Mouse (Mus musculus) embryonic stem cell, embryonic (primary cell): ENCODE results near the gene Abca9.

ENCODE experiments used
- CTCF ChIA-PET, 4 experiments: fragments of 300-600 bp in 2 of 4; fragments of 350-600 bp in 2 of 4; sonication (Branson Sonifier 250); formaldehyde crosslinking; loops; one replicate each; lab custom pipeline; 2022; ENCODE audit warnings: inconsistent platforms in 2 of 4; lab: Charles Lee
- POLR2A ChIA-PET, 4 experiments: fragments of 300-600 bp in 2 of 4; fragments of 350-600 bp in 2 of 4; sonication (Branson Sonifier 250); formaldehyde crosslinking; loops; one replicate each; lab custom pipeline; 2022; ENCODE audit warnings: antibody characterized with exemption in 4 of 4, inconsistent platforms in 1 of 4; lab: Charles Lee

The Abca9 gene

DNA sequence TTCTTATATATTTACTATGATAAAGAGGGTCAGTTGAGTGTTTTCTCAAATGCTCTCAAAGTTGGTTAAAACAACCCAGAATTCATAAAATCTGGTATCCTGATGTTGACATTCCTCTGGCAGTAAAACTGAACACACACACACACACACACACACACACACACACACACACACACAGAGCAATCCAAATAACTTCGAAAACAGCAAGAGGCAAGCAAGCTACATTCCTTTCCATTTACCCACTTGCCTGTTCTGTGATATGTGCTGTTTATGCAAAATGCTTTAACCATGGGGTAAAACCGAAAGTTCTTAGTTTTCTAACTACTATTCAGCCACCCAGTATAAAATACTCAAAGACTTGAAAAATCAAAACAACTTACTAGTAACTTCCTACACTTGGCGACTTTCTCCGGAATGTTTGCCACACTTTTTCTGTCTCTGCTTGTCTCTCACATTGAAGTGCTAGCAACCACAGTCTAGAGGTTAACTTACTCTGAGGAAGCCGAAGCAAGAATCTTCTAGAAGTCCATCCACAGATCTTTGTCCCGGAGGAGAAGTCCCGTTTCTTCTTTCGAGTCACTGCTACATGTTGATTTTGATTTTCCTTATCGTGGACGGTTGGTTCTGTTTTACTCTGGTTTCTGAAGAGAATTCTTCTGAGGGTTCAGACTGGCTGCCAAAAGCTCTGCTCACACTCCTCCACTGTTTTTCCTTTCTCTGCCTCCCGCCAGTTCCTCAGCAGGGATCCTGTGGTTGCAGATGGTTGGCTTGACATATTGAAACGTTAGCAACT lies at the start of gene Abca9:
Abca9 (minus strand) TSS at position 738 of the 793 bp plus-strand sequence.
- ChIA-PET POLR2A (no interaction called here), CTCF (no interaction called here)

DNA sequence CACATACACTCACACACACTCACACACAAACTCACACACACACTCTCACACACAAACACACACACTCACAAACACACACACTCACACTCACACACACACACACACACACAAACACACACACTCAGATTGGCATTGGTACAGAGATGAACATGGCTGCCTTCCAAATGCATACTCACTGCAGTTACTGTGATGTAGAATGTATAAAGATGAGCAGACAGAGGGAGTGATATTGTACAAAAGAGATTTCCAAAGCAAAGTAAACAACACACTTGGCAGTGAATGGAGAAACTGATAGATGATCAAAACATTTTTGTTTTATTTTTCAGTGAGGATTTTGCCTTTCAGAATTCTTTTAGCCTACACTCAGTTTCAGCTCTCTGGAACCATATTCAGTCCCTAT lies 49.1 kb upstream of the Abca9 start:
- ChIA-PET CTCF (interaction anchor here in 1 of 4 experiments (0.6 kb wide), 1 partner anchor 222 kb away, joined by 3 read pairs; no protein-coding TSS in a partner anchor), POLR2A (no interaction called here)

DNA sequence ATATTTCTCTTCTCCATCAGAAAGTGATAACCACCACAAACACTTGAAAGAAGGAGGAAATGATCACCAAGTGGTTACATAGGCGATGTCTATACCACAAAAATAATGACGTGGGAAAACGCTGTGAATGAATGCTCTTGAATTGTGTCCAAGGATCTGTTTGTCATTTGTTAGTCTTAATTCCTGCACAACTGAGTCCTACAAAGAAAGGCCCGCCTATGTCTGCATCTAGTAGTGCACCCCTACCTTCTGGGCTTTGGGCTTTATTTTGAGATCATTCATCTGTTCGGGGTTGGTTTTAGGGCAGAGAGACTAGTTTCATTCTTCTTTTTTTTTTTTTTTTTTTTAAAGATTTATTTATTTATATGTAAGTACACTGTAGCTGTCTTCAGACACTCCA lies 35.9 kb upstream of the Abca9 start:
- ChIA-PET POLR2A (no interaction called here), CTCF (no interaction called here)

DNA sequence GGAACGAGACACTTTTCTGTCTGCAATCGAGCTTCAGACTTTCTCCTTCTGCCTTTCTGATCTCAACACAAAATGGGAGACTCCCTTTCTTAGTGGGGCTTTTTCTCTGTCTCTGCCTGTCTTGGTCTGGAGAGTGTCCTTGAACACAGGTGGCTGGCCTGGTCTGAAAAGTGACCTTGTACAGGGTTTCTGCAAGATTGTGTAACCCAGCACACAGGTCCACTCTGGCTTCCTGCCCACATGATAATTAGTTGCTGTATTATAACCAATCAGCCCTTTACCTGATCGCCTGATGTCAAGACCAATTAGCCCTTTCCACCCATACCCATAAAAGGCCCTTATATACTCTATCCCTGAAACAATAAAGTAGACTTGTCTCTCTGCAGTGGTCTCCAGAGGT lies 30.9 kb upstream of the Abca9 start:
- CTCF ChIA-PET, result interaction anchor here in 1 of 4 experiments (1.5 kb wide), 1 partner anchor 73 kb away, joined by 3 read pairs; no protein-coding TSS in a partner anchor
- POLR2A ChIA-PET, result no interaction called here

DNA sequence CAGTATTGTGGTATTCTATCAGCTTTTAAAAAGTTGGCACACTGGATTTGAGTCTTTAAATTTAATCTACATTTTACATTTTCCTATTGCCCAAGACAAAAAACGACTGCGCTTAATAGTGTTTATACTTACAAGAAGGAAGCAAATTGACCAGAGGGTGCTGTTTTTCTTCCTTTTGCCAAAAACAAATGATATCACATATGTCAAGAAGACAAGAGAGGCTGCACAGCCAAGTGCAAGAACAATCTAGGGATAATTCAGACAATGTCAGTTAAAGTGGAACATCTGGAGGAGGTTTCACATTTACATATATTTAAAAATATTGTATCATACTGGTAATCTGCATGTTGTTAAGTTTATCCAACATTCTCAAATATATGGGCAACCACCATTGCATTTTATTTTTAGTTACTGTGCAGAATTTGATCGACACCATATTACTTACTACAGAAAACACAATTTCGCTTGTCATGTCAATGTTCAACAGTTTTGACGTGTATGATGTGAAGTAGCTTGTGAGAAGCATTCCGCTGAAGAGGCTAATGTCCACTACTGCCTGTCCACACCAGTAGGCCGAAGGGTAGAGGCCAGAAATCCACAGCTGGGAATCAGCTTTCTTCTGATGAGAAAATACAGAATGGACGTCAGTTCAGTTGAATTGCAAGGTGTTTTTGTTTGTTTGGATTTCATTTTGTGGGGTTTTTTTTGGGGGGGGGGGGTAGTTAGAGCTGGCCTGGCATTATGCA lies 28.7 kb upstream of the Abca9 start:
- CTCF ChIA-PET, result interaction anchor here in 2 of 4 experiments (0.6 to 0.7 kb wide), 2 partner anchors 8 to 161 kb away, joined by 3 to 4 read pairs; no protein-coding TSS in a partner anchor
- POLR2A ChIA-PET, result interaction anchor here in 1 of 4 experiments (0.6 kb wide), 1 partner anchor 724 kb away, joined by 3 read pairs; no protein-coding TSS in a partner anchor

DNA sequence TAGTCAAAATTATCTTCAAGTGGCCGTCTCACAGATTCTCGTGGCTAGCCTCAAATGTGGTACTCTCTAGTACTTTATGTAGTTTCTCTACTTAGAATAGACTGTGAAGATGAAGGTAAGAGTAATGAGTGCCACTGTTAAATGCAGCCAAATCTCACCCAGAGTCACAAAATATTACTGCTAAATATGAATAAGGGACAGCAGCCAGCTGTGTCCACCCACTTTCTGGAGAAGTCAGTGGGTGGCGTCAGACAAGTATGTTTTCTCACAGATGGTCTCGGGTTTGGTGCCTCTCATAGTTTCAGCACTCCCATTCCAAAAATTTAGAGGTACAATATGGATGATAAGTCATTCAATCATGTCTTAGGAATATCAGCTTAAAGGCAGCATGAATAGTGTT lies 27.3 kb upstream of the Abca9 start:
- CTCF ChIA-PET, result no interaction called here
- POLR2A ChIA-PET, result no interaction called here

DNA sequence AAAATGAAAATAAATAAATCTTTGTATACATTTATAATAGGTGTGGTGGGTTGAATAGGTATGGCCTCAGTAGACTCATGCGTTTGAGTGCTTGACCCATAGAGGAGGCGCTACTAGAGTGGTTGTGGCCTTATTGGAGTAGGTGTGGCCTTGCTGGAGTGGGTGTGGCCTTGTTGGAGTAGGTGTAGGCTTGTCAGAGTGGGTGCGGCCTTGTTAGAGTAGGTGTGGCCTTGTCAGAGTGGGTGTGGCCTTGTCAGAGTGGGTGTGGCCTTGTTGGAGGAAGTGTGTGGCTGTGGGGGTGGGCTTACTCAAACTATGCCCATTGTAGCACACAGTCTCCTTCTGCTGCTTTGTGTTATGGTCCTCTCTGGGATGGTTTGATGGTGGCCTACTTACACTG lies 3.2 kb upstream of the Abca9 start:
- POLR2A ChIA-PET, result no interaction called here
- CTCF ChIA-PET, result no interaction called here

DNA sequence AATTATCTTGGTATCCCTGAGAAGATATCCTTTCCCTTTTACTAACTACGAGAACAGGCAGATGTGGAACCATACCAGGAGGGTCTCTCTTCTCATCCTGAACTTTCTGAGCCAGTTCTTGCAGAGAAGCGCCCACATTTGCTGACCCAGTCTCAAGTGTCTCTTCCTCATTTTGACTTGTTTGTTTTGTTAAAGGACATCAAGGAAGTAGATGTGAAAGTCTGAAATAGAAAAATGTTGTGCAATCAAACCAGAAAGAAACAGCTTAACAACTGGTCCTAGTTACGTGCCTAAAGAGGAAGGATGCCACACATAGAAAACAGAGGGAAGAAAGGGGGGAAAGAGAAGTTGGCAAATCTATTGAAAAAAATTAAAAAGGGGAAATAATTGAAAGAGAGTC lies 2.2 kb downstream of the Abca9 start:
- POLR2A ChIA-PET, result no interaction called here

DNA sequence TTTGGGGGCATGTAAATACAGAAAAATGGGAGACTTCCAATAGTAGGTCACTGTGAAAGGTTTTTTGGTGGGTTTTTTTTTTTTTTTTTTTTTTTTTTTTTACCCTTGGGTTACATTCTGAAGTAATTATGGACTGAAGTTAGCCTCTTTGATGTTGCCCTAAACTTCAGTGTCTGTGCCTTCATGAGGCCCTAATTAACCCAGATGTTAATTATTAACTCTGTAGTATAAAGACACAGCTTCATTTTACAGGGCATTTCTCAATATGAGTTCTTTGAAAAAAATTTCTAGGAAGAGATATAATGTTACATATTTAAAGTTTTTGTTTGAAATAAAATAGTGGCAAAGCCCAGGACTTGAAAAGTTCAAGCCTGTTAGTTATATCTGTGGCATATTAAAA lies 2.6 kb downstream of the Abca9 start:
- ChIA-PET CTCF (no interaction called here), POLR2A (no interaction called here)

More for the DNA sequence above, 2.2 kb downstream of the Abca9 start:
- CTCF ChIA-PET, result no interaction called here

DNA sequence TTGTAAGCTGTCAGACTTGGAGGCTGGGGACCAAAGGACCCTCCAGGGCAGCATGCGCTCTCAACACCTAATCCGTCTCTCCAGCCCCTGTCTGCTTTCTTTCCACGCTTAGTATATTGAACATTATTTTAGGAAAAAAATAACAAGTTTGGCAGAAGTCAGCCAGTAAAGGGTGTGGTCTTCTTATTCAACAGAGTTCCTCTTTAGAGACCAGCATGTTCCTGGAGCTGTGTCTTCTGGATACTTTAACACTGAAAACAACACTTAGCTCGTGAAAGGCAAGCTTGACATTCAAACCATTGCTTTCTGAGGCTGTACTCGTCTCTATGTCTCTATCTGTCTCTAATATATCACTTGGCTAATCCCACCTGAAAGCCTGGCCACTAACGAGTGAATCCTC lies 10.9 kb downstream of the Abca9 start:
- ChIA-PET CTCF (no interaction called here), POLR2A (no interaction called here)

DNA sequence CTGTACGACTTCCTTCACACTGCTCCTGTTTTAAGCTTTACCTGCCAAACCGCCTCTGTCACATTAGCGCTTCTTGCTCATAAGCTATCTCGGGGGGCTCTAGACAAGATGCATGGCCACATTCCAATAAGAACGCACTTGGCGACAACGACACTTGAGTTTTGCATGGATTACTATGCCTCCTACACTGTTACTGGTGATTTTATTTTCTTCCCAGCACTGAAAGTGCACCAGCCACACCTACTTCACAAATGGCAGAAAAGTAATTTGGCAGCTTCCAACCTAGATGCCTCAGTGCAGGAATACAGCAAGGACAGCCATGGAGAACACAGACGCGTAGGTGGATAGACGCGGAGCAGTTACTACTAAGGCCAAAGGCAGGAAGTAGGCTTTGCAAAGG lies 12.0 kb downstream of the Abca9 start:
- CTCF ChIA-PET, result no interaction called here
- POLR2A ChIA-PET, result no interaction called here

DNA sequence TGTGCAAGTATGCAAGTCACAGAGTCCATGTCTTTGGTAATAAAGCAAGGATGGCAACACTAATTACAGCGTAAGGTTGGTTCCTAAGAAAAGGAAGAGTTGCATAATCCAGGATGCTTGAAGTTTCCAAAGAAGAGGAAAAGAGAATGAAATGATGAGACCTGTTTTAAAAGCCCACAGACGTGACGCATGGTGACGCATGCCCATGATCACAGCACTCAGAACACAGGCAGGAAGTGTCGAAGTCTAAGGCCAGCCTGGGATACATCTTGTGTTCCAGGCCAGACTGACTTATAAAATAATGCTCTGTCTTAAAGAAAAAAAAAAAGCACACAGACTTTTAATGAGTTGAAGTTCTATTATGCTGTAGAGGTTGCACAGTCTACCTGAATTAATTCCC lies 20.4 kb downstream of the Abca9 start:
- CTCF ChIA-PET, result no interaction called here
- POLR2A ChIA-PET, result interaction anchor here in 1 of 4 experiments (1.2 kb wide), 1 partner anchor 10 kb away, joined by 3 read pairs; no protein-coding TSS in a partner anchor

DNA sequence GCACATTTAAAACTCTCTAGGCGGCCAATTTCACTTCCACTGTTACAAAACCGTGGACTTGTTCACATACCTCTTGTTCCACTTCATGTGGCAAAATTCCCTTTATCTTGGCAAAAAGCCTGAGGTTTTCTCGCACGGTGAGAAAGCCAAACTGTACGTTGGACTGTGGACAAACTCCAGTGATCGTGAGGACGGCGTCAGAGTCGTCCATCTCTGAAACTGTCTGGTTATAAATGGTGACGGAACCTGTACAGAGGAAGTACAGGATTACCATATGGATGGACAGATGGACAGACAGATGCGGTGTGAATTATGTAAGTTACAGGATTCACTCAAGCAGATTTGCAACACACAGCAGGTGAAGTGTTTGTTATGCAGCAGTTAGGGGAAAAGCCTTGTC lies 22.6 kb downstream of the Abca9 start:
- POLR2A ChIA-PET, result no interaction called here
- CTCF ChIA-PET, result no interaction called here

DNA sequence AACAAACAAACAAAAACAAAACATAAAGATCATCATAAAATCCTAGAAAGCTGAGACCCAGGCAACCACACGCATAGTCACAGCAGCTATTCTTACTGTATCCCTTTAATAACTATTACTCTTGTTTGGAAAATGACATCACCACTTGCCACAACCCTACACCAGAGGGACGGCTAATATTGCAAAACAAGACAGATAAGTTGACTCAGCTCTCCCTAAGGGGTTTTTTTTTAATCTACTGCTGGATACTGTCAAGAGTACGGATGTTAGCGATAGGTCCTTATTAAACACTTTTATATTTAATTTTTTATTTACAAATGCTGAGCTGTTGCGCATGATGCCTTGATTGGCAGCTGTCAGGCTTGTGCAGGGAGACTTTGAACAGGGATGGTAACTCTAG lies 37.2 kb downstream of the Abca9 start:
- CTCF ChIA-PET, result interaction anchor here in 1 of 4 experiments (1.1 kb wide), 1 partner anchor 141 kb away, joined by 3 read pairs; no protein-coding TSS in a partner anchor
- POLR2A ChIA-PET, result no interaction called here

DNA sequence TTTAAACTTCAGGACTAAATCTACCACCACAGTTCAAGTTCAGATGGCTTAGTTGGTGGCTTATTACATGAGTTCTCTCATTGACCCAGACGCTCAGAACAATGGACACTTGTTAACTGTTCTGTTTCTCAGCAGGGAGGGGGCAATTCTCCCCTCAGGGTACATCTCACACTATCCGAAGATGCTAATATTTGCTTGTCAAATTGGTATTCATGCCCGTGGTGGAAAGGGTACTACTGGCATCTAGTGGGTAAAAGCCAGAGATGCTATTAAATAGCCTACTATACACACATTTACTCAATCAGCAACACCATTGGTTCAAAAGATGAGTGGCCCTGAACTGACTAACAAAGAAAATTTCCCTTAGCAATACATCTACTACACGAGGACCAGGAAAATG lies 56.9 kb downstream of the Abca9 start:
- POLR2A ChIA-PET, result no interaction called here

DNA sequence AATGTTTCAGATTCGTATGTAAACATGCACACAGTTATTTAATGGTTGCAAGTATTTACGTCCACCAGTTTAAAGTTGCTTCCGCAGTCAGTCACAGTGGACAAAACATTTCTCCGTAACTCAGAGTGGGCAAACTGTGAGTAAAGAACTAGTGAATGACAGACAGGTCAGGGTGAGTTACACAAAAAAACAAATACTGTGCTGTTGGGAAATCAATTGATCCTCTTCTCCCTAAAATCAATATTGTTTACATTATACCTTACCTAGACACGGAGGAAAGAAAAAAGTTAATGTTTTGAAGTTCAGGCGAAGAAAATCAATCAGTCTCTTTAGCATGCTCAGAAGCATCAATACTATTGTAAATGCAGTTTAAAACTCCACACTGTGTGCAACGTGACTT lies 66.6 kb downstream of the Abca9 start:
- ChIA-PET POLR2A (no interaction called here), CTCF (no interaction called here)

More for the DNA sequence above, 56.9 kb downstream of the Abca9 start:
- CTCF ChIA-PET, result no interaction called here

DNA sequence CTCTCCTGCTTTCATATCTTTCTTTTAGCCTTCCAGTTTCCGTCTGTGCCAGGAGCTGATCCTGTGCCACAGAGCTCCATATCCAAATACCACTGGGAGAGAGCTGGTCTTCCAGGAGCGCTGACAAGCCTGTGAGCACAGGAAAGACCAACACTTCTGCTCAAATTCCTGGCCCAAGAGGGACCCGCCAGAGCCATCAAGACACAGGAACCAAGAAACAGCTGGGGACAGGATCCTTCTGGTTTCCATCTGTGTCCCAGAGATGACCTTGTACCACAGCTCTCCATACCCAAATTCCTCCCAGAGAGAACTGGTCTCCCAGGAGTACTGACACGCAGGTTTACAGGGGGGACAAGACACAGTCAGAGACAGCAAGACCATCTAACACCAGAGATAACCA lies 69.1 kb downstream of the Abca9 start:
- CTCF ChIA-PET, result interaction anchor here in 1 of 4 experiments (0.6 kb wide), 1 partner anchor 11 kb away, joined by 3 read pairs; no protein-coding TSS in a partner anchor

DNA sequence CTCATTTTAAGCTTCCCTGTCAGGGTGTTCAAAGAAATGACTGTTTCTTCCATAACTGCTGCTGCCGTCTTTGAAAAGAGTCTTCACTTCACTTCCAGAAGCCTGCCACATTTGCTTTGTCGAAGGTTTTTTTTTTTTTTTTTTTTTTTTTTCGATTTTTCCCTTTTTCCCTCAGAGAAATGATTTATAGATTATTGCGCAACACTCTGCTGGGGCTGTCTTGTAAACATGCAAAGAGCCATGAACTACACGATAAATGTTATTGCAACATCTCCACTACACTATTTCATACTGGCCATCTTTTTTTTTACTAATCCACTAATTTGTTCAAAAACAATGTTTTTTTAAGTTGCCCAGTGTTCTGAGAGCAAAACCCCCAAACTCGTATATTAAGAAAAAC lies 70.5 kb downstream of the Abca9 start:
- ChIA-PET POLR2A (no interaction called here), CTCF (no interaction called here)

More for the DNA sequence above, 69.1 kb downstream of the Abca9 start:
- POLR2A ChIA-PET, result no interaction called here

DNA sequence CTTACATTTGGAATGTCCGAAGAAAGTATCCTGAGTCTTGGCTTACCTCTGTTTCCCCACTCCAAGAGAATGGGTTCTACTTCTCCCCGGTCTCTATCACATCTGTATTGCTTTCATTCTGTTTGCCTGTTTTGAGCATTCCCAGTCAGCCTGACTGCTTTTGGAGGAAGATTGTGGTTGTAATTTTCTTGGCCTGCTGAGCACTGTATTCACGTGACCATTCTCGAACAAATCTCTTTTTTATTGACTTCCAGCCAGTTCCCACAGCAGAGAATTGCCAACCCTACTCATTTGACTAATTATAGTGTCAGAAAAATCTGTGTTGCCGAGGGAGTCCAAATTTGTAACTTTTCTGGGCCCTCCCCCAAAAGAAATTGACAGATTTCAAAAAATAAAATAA lies 72.1 kb downstream of the Abca9 start, which contains the start of gene Abca8a:
Abca8a (minus strand) TSS at position 121 of the 400 bp plus-strand sequence.
- ChIA-PET CTCF (no interaction called here), POLR2A (no interaction called here)

DNA sequence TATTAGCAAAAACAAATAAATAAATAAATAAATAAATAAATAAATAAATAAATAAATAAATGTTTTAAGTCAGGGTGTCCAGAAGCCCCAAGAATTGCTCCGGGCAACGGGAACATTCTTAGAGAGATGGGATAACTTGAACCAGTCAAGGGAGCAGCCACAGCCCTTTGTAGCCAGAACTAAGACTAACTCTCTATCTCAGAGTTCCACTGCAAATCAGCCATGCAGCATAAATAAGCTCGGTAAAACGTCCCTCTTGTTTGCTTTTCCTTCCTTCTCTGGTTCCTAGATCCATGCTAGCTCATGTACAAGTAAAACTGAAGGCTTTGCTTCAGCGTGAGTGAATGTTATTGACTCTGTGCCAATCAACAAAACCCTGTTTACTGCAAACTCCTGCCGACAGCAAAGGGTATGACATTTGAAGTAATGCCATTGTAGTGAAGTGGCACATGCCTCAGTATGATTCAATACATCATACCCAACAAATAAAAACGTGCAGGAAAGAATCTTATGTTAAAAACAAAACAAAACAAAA lies 73.1 kb downstream of the Abca9 start:
- ChIA-PET POLR2A (no interaction called here), CTCF (no interaction called here)
